Mouse (Mus musculus) G1E (cell line): Measurements from ENCODE around the gene Ccsap. TPM values are rescaled to one million over a fixed set of nuclear protein-coding genes. Genes with fewer than 3 reads are reported as not detected.

Experiments
- ATAC-seq: 2 replicates; pipeline ENCODE4 v1.8.0; 2016; ENCODE audit warnings: mild to moderate bottlenecking; ENCODE audit not compliant: insufficient number of reproducible peaks, poor library complexity, low FRiP score, severe bottlenecking; ENCODE audit errors: extremely low read depth
- DNase-seq: peaks from one replicate; pipeline ENCODE4 v3.0.0; 2012; ENCODE audit warnings: low spot score
- H3K27me3 ChIP-seq: 2 replicates; pipeline ENCODE4 v1.6.1; 2012; ENCODE audit warnings: mild to moderate bottlenecking, low read length, inconsistent platforms; ENCODE audit not compliant: insufficient read depth
- H3K36me3 ChIP-seq: replicated peaks from 2 replicates; pipeline ENCODE3; 2012; ENCODE audit warnings: mild to moderate bottlenecking, inconsistent platforms
- H3K4me1 ChIP-seq: 2 replicates; pipeline ENCODE4 v1.6.1; 2012; ENCODE audit warnings: low read depth, low read length, inconsistent platforms, mixed read lengths; ENCODE audit not compliant: insufficient read depth
- H3K4me3 ChIP-seq: 2 replicates; pipeline ENCODE4 v1.5.1; 2012; ENCODE audit warnings: low read depth, mild to moderate bottlenecking, inconsistent platforms, low read length, moderate library complexity, mixed read lengths
- H3K9me3 ChIP-seq: replicated peaks from 2 replicates; pipeline ENCODE4 v1.6.1; 2012; ENCODE audit warnings: inconsistent platforms
- CTCF ChIP-seq: IDR thresholded peaks from 2 replicates; pipeline ENCODE4 v1.5.1; 2012; ENCODE audit warnings: low read depth, low read length, inconsistent platforms, mixed read lengths
- GATA1 ChIP-seq: IDR thresholded peaks from 2 replicates; pipeline ENCODE4 v1.6.1; 2012; ENCODE audit warnings: borderline replicate concordance, low read length, inconsistent platforms, mixed read lengths
- GATA2 ChIP-seq: IDR thresholded peaks from 2 replicates; pipeline ENCODE4 v1.6.1; 2012; ENCODE audit warnings: low read depth, low read length, inconsistent platforms, borderline replicate concordance
- POLR2AphosphoS5 ChIP-seq: IDR thresholded peaks from 2 replicates; pipeline ENCODE4 v1.6.1; 2012; ENCODE audit warnings: low read depth, low read length, inconsistent platforms; ENCODE audit not compliant: insufficient replicate concordance
- TAL1 ChIP-seq: conservative IDR thresholded peaks from 2 replicates; pipeline ENCODE4 v1.6.1; 2012; ENCODE audit warnings: low read depth, low read length, inconsistent platforms, mixed read lengths
- polyA plus RNA-seq: library from polyadenylated mRNA; stranded (reverse); fragments of >175 nt; gene quantifications from 2 replicates; pipeline ENCODE4 v1.2.3, GENCODE M21; 2012
- total RNA-seq, 2 experiments: library from RNA; stranded (forward) in 1 of 2; stranded (reverse) in 1 of 2; fragments of 200-1000 nt in 1 of 2; fragments of >200 nt in 1 of 2; fragmentation: Nextera tagmentation in 1 of 2; gene quantifications; 2 replicates each; pipeline ENCODE4 v1.2.3; 2014 to 2017

Ccsap gene
- total and polyA plus RNA-seq, 3 experiments: 9.4 to 16.3 (median 11.7) TPM

- no peak for DNase-seq
- ATAC-seq: no peak
- no peak overlapping the region for H3K4me3 ChIP-seq
- H3K4me1 ChIP-seq: no peaks in the 10 kb centered on the region
- peaks cover 45% of the 10 kb centered on the region for H3K27me3 ChIP-seq
- H3K36me3 ChIP-seq: no peaks in the 10 kb centered on the region
- H3K9me3 ChIP-seq: no peaks in the 10 kb centered on the region
- TF ChIP-seq POLR2AphosphoS5 (no peak), TAL1 (no peak), GATA2 (no peak), GATA1 (no peak), CTCF (no peak)
These were observed 23.1 kb upstream of the Ccsap start for GRCm38 (mm10) chr8:123883094-123883493.

- ATAC-seq: no peak
- H3K27me3 ChIP-seq: peaks cover 46% of the 10 kb centered on the region
These were observed 22.4 kb upstream of the Ccsap start for GRCm38 (mm10) chr8:123882412-123882811.

GRCm38 (mm10) chr8:123880821-123881350 is 20.9 kb upstream of the Ccsap start:
- Histone ChIP-seq H3K4me3 (no peak overlapping the region), H3K27me3 (peaks cover 39% of the 10 kb centered on the region), H3K4me1 (no peaks in the 10 kb centered on the region), H3K9me3 (no peaks in the 10 kb centered on the region), H3K36me3 (no peaks in the 10 kb centered on the region)
- DNase-seq (no peak), ATAC-seq (no peak)
- no peak for TF ChIP-seq TAL1
- no peak for TF ChIP-seq CTCF
- no peak for TF ChIP-seq POLR2AphosphoS5
- no peak for TF ChIP-seq GATA1
- TF ChIP-seq GATA2: no peak

More at GRCm38 (mm10) chr8:123882412-123882811, 22.4 kb upstream of the Ccsap start:
- H3K4me3 ChIP-seq: no peak overlapping the region
- DNase-seq: no peak
- TF ChIP-seq TAL1 (no peak), CTCF (no peak), GATA1 (no peak), GATA2 (no peak), POLR2AphosphoS5 (no peak)
- no peaks in the 10 kb centered on the region for H3K36me3 ChIP-seq
- H3K4me1 ChIP-seq: no peaks in the 10 kb centered on the region
- no peaks in the 10 kb centered on the region for H3K9me3 ChIP-seq

GRCm38 (mm10) chr8:123880271-123880670 is 20.3 kb upstream of the Ccsap start:
- ATAC-seq (no peak), DNase-seq (no peak)
- Histone ChIP-seq H3K4me1 (no peaks in the 10 kb centered on the region), H3K4me3 (no peak overlapping the region), H3K36me3 (no peaks in the 10 kb centered on the region), H3K27me3 (peaks cover 35% of the 10 kb centered on the region), H3K9me3 (no peaks in the 10 kb centered on the region)
- TF ChIP-seq TAL1 (no peak), POLR2AphosphoS5 (no peak), CTCF (no peak), GATA2 (no peak), GATA1 (no peak)

GRCm38 (mm10) chr8:123877865-123878264 is 17.9 kb upstream of the Ccsap start:
- H3K9me3 ChIP-seq: no peaks in the 10 kb centered on the region
- no peaks in the 10 kb centered on the region for H3K4me1 ChIP-seq
- no peaks in the 10 kb centered on the region for H3K36me3 ChIP-seq
- H3K27me3 ChIP-seq: peaks cover 15% of the 10 kb centered on the region
- DNase-seq: no peak
- H3K4me3 ChIP-seq: no peak overlapping the region
- ATAC-seq: no peak
- TF ChIP-seq GATA2 (no peak), TAL1 (no peak)

GRCm38 (mm10) chr8:123874324-123874723 is 14.3 kb upstream of the Ccsap start:
- Histone ChIP-seq H3K27me3 (peaks cover 8% of the 10 kb centered on the region; the same call in 1 of the 2 replicates), H3K4me1 (no peaks in the 10 kb centered on the region)
- no peak for ATAC-seq

GRCm38 (mm10) chr8:123873364-123873763 is 13.4 kb upstream of the Ccsap start:
- ATAC-seq: no peak

More at GRCm38 (mm10) chr8:123874324-123874723, 14.3 kb upstream of the Ccsap start:
- TF ChIP-seq GATA2: no peak
- Histone ChIP-seq H3K4me3 (no peak overlapping the region), H3K9me3 (no peaks in the 10 kb centered on the region), H3K36me3 (no peaks in the 10 kb centered on the region)
- no peak for DNase-seq

More at GRCm38 (mm10) chr8:123873364-123873763, 13.4 kb upstream of the Ccsap start:
- peaks cover 6% of the 10 kb centered on the region; the same call in 1 of the 2 replicates for H3K27me3 ChIP-seq
- no peaks in the 10 kb centered on the region for H3K9me3 ChIP-seq
- H3K4me3 ChIP-seq: no peak overlapping the region
- no peaks in the 10 kb centered on the region for H3K4me1 ChIP-seq
- DNase-seq: no peak
- TF ChIP-seq CTCF (no peak), GATA1 (no peak), GATA2 (no peak), POLR2AphosphoS5 (no peak), TAL1 (no peak)
- H3K36me3 ChIP-seq: no peaks in the 10 kb centered on the region
